Mouse (Mus musculus): ENCODE measurements around the gene Wdr46. TPM values are rescaled to one million over a fixed set of nuclear protein-coding genes. Genes with fewer than 3 reads are reported as not detected.
A peak's percentile ranks its signal among the peaks of the same experiment; 100 is the strongest.
"Not testable (repeated sequence)": the region's sequence is repeated elsewhere in the genome, so short reads cannot be mapped to it uniquely, and the experiment has no call there.

The Wdr46 gene
- polyA plus RNA-seq, 1 experiment from 2014 or later = 20.5 TPM

- Histone ChIP-seq H3K9ac (ENCODE audit: low read length) (peak overlapping the region; percentile 34), H3K4me2 (ENCODE audit: low read depth, low read length) (peak overlapping the region; percentile 64), H3K4me3 (ENCODE audit: low read length) (peak overlapping the region; percentile 52), H3K36me3 (ENCODE audit: control insufficient read depth, insufficient read depth) (no peaks in the 10 kb centered on the region), H3K9me3 (replicated peaks; ENCODE audit: control insufficient read depth, low read length) (no peaks in the 10 kb centered on the region), H3K27ac (ENCODE audit: low read length) (no peak overlapping the region), H3K27me3 (ENCODE audit: control insufficient read depth, insufficient read depth, low read length) (peaks cover 38% of the 10 kb centered on the region), H3K4me1 (ENCODE audit: control insufficient read depth, insufficient read depth, low read length) (peaks cover 16% of the 10 kb centered on the region)
- ATAC-seq (replicated peaks; ENCODE audit: extremely low read depth, insufficient read depth, low FRiP score) = no peak
- WGBS = 2% methylated on average over 57 of the region's 57 CpGs
Observed at GRCm38 (mm10) chr17:33977861-33978557, 37.5 kb downstream of the Wdr46 start.

GRCm38 (mm10) chr17:33978631-33979031 lies 38.2 kb downstream of the Wdr46 start:
- H3K36me3 ChIP-seq (ENCODE audit: control insufficient read depth, insufficient read depth) = no peaks in the 10 kb centered on the region
- ATAC-seq (replicated peaks; ENCODE audit: extremely low read depth, insufficient read depth, low FRiP score) = 0 out of 2 replicates have a peak, but pooled peaks have one; percentile 10
- peak overlapping the region; percentile 64 for H3K4me2 ChIP-seq (ENCODE audit: low read depth, low read length)
- peak overlapping the region; percentile 34 for H3K9ac ChIP-seq (ENCODE audit: low read length)
- peaks cover 16% of the 10 kb centered on the region for H3K4me1 ChIP-seq (ENCODE audit: control insufficient read depth, insufficient read depth, low read length)
- under 1% methylated on average over 17 of the region's 17 CpGs for WGBS
- H3K27me3 ChIP-seq (ENCODE audit: control insufficient read depth, insufficient read depth, low read length) = peaks cover 38% of the 10 kb centered on the region
- no peaks in the 10 kb centered on the region for H3K9me3 ChIP-seq (replicated peaks; ENCODE audit: control insufficient read depth, low read length)
- H3K27ac ChIP-seq (ENCODE audit: low read length) = no peak overlapping the region
- H3K4me3 ChIP-seq (ENCODE audit: low read length) = peak overlapping the region; percentile 52

GRCm38 (mm10) chr17:33979512-33980050 lies 39.1 kb downstream of the Wdr46 start:
- Histone ChIP-seq H3K9me3 (replicated peaks; ENCODE audit: control insufficient read depth, low read length) (no peaks in the 10 kb centered on the region), H3K27me3 (ENCODE audit: control insufficient read depth, insufficient read depth, low read length) (peaks cover 36% of the 10 kb centered on the region), H3K9ac (ENCODE audit: low read length) (no peak overlapping the region), H3K4me3 (ENCODE audit: low read length) (no peak overlapping the region), H3K27ac (ENCODE audit: low read length) (no peak overlapping the region), H3K4me1 (ENCODE audit: control insufficient read depth, insufficient read depth, low read length) (peaks cover 16% of the 10 kb centered on the region), H3K4me2 (ENCODE audit: low read depth, low read length) (no peak overlapping the region), H3K36me3 (ENCODE audit: control insufficient read depth, insufficient read depth) (no peaks in the 10 kb centered on the region)
- 52% methylated on average over 6 of the region's 6 CpGs for WGBS
- ATAC-seq (replicated peaks; ENCODE audit: extremely low read depth, insufficient read depth, low FRiP score) = no peak

- peak; percentile 5; the same call in 1 of the 2 replicates for ATAC-seq (replicated peaks; ENCODE audit: extremely low read depth, insufficient read depth, low FRiP score)
- WGBS = 69% methylated on average over 19 of the region's 19 CpGs
Observed at GRCm38 (mm10) chr17:33980181-33981035, 39.9 kb downstream of the Wdr46 start.

GRCm38 (mm10) chr17:33981192-33981909 lies 40.9 kb downstream of the Wdr46 start:
- Histone ChIP-seq H3K27ac (ENCODE audit: low read length) (peak overlapping the region; percentile 86), H3K4me2 (ENCODE audit: low read depth, low read length) (peak overlapping the region; percentile 75), H3K27me3 (ENCODE audit: control insufficient read depth, insufficient read depth, low read length) (peaks cover 33% of the 10 kb centered on the region), H3K4me1 (ENCODE audit: control insufficient read depth, insufficient read depth, low read length) (peaks cover 16% of the 10 kb centered on the region), H3K4me3 (ENCODE audit: low read length) (peak overlapping the region; percentile 62), H3K9ac (ENCODE audit: low read length) (peak overlapping the region; percentile 72)
- peak; percentile 94 for ATAC-seq (replicated peaks; ENCODE audit: extremely low read depth, insufficient read depth, low FRiP score)
- WGBS = under 1% methylated on average over 27 of the region's 27 CpGs
- H3K9me3 ChIP-seq (replicated peaks; ENCODE audit: control insufficient read depth, low read length); H3K36me3 ChIP-seq (ENCODE audit: control insufficient read depth, insufficient read depth): not testable (repeated sequence)

More at GRCm38 (mm10) chr17:33980181-33981035, 39.9 kb downstream of the Wdr46 start:
- Histone ChIP-seq H3K4me3 (ENCODE audit: low read length) (no peak overlapping the region), H3K27ac (ENCODE audit: low read length) (peak overlapping the region; percentile 50), H3K27me3 (ENCODE audit: control insufficient read depth, insufficient read depth, low read length) (peaks cover 36% of the 10 kb centered on the region), H3K36me3 (ENCODE audit: control insufficient read depth, insufficient read depth) (no peaks in the 10 kb centered on the region), H3K9ac (ENCODE audit: low read length) (no peak overlapping the region; the same call in 1 of the 2 replicates), H3K4me1 (ENCODE audit: control insufficient read depth, insufficient read depth, low read length) (peaks cover 16% of the 10 kb centered on the region), H3K4me2 (ENCODE audit: low read depth, low read length) (peak overlapping the region; percentile 75; the same call in 1 of the 2 replicates), H3K9me3 (replicated peaks; ENCODE audit: control insufficient read depth, low read length) (no peaks in the 10 kb centered on the region)

- H3K36me3 ChIP-seq (ENCODE audit: control insufficient read depth, insufficient read depth); H3K4me3 ChIP-seq (ENCODE audit: low read length); H3K9me3 ChIP-seq (replicated peaks; ENCODE audit: control insufficient read depth, low read length); ATAC-seq (replicated peaks; ENCODE audit: extremely low read depth, insufficient read depth, low FRiP score); H3K9ac ChIP-seq (ENCODE audit: low read length); H3K27ac ChIP-seq (ENCODE audit: low read length): not testable (repeated sequence)
- H3K4me2 ChIP-seq (ENCODE audit: low read depth, low read length) = peak overlapping the region; percentile 75; the same call in 1 of the 2 replicates
- H3K4me1 ChIP-seq (ENCODE audit: control insufficient read depth, insufficient read depth, low read length) = peaks cover 16% of the 10 kb centered on the region
- H3K27me3 ChIP-seq (ENCODE audit: control insufficient read depth, insufficient read depth, low read length) = peaks cover 29% of the 10 kb centered on the region
- whole genome bisulfite sequencing = 9% methylated on average over 8 of the region's 8 CpGs
Observed at GRCm38 (mm10) chr17:33982136-33982535, 41.7 kb downstream of the Wdr46 start.

- ATAC-seq (replicated peaks; ENCODE audit: extremely low read depth, insufficient read depth, low FRiP score) = no peak
- Histone ChIP-seq H3K9me3 (replicated peaks; ENCODE audit: control insufficient read depth, low read length) (0 out of 2 replicates have a peak, but pooled peaks cover 2% of the 10 kb centered on the region), H3K36me3 (ENCODE audit: control insufficient read depth, insufficient read depth) (no peaks in the 10 kb centered on the region), H3K27ac (ENCODE audit: low read length) (no peak overlapping the region), H3K9ac (ENCODE audit: low read length) (no peak overlapping the region), H3K4me1 (ENCODE audit: control insufficient read depth, insufficient read depth, low read length) (no peaks in the 10 kb centered on the region), H3K27me3 (ENCODE audit: control insufficient read depth, insufficient read depth, low read length) (0 out of 2 replicates have a peak, but pooled peaks cover 2% of the 10 kb centered on the region), H3K4me2 (ENCODE audit: low read depth, low read length) (no peak overlapping the region), H3K4me3 (ENCODE audit: low read length) (no peak overlapping the region)
- WGBS = 31% methylated on average over 10 of the region's 10 CpGs
Observed at GRCm38 (mm10) chr17:33991788-33992664, 51.6 kb downstream of the Wdr46 start.

- no peak for ATAC-seq (replicated peaks; ENCODE audit: extremely low read depth, insufficient read depth, low FRiP score)
- Histone ChIP-seq H3K4me3 (ENCODE audit: low read length) (no peak overlapping the region), H3K27me3 (ENCODE audit: control insufficient read depth, insufficient read depth, low read length) (no peaks in the 10 kb centered on the region; the same call in 1 of the 2 replicates), H3K4me2 (ENCODE audit: low read depth, low read length) (no peak overlapping the region), H3K9ac (ENCODE audit: low read length) (no peak overlapping the region), H3K9me3 (replicated peaks; ENCODE audit: control insufficient read depth, low read length) (0 out of 2 replicates have a peak, but pooled peaks cover 2% of the 10 kb centered on the region), H3K27ac (ENCODE audit: low read length) (no peak overlapping the region), H3K36me3 (ENCODE audit: control insufficient read depth, insufficient read depth) (no peaks in the 10 kb centered on the region), H3K4me1 (ENCODE audit: control insufficient read depth, insufficient read depth, low read length) (no peaks in the 10 kb centered on the region)
- 86% methylated on average over 8 of the region's 8 CpGs for WGBS
Observed at GRCm38 (mm10) chr17:33994959-33995358, 54.5 kb downstream of the Wdr46 start.
